Mouse (Mus musculus): Measurements from ENCODE around the gene Ppp1r27.
"Not testable (repeated sequence)": the region's sequence is repeated elsewhere in the genome, so short reads cannot be mapped to it uniquely, and the experiment has no call there.

The Ppp1r27 gene

GRCm38 (mm10) chr11:120514262-120514661, 36.7 kb downstream of the Ppp1r27 start:
- DNase-seq (ENCODE audit: low spot score), result not testable (repeated sequence)

GRCm38 (mm10) chr11:120512790-120513453, 38.0 kb downstream of the Ppp1r27 start:
- DNase-seq (ENCODE audit: low spot score), result no peak

GRCm38 (mm10) chr11:120510375-120511030, 40.4 kb downstream of the Ppp1r27 start:
- peak; percentile 37 for DNase-seq (ENCODE audit: low spot score)

- DNase-seq (ENCODE audit: low spot score), result no peak
These were observed 41.0 kb downstream of the Ppp1r27 start for GRCm38 (mm10) chr11:120509940-120510339.

- no peak for DNase-seq (ENCODE audit: low spot score)
These were observed 42.6 kb downstream of the Ppp1r27 start for GRCm38 (mm10) chr11:120508290-120508870.

- no peak for DNase-seq (ENCODE audit: low spot score)
These were observed 43.2 kb downstream of the Ppp1r27 start for GRCm38 (mm10) chr11:120507611-120508289.

- peak; percentile 21 for DNase-seq (ENCODE audit: low spot score)
These were observed 44.0 kb downstream of the Ppp1r27 start for GRCm38 (mm10) chr11:120506899-120507298.

GRCm38 (mm10) chr11:120505661-120506060, 45.3 kb downstream of the Ppp1r27 start:
- DNase-seq (ENCODE audit: low spot score), result no peak

- no peak for DNase-seq (ENCODE audit: low spot score)
These were observed 49.2 kb downstream of the Ppp1r27 start for GRCm38 (mm10) chr11:120501701-120502100.

- DNase-seq (ENCODE audit: low spot score), result no peak
These were observed 49.9 kb downstream of the Ppp1r27 start for GRCm38 (mm10) chr11:120501018-120501417.

- no peak for DNase-seq (ENCODE audit: low spot score)
These were observed 50.6 kb downstream of the Ppp1r27 start for GRCm38 (mm10) chr11:120500357-120500756.

Data from retina, embryonic 14.5 days (tissue).